Mouse (Mus musculus) liver, adult 10 weeks (tissue): ENCODE measurements around the gene Zfp991. TPM values are rescaled to one million over a fixed set of nuclear protein-coding genes. Genes with fewer than 3 reads are reported as not detected.

ENCODE experiments used
- polyA plus RNA-seq: library from polyadenylated mRNA; stranded (reverse); fragments of 350-450 nt; fragmentation: Illumina TruSeq; extraction: RNeasy Lipid Tissue Mini Kit (QIAGEN cat#74804); gene quantifications from one replicate; pipeline ENCODE4 v1.2.3, GENCODE M21; 2014; ENCODE audit warnings: low read depth, low replicate concordance

Zfp991 gene
- 3.0 TPM for polyA plus RNA-seq

GRCm38 (mm10) chr4:147131837-147132459 lies at the start of gene Zfp991:
Gene Zfp991, plus strand, starts transcription at chr4:147132038.

Other genes with a start within 250 kb of the Zfp991 start
- gene Gm21411, start 222.4 kb upstream of the Zfp991 start, polyA plus RNA-seq, result not detected
- not detected for gene Zfp989, start 160.1 kb upstream of the Zfp991 start, polyA plus RNA-seq
- gene Rex2, start 110.2 kb upstream of the Zfp991 start, polyA plus RNA-seq, result not detected
- gene Zfp988, start 173.6 kb downstream of the Zfp991 start, polyA plus RNA-seq, result not detected
- not detected for gene Zfp978, start 229.3 kb downstream of the Zfp991 start, polyA plus RNA-seq